Mouse (Mus musculus) monocyte, adult 2 months (primary cell): Measurements from ENCODE around the gene Lingo1.

Experiments
- DNase-seq, 2 experiments: peaks; one replicate each; pipeline ENCODE4 v3.0.0; 2022; ENCODE audit warnings: low spot score in 2 of 2, low read depth in 1 of 2

The Lingo1 gene

GRCm38 (mm10) chr9:56776881-56777801 is 19.1 kb downstream of the Lingo1 start:
- no peak for DNase-seq

- DNase-seq, result no peak
Observed at GRCm38 (mm10) chr9:56775161-56775934, 20.9 kb downstream of the Lingo1 start.

DNA sequence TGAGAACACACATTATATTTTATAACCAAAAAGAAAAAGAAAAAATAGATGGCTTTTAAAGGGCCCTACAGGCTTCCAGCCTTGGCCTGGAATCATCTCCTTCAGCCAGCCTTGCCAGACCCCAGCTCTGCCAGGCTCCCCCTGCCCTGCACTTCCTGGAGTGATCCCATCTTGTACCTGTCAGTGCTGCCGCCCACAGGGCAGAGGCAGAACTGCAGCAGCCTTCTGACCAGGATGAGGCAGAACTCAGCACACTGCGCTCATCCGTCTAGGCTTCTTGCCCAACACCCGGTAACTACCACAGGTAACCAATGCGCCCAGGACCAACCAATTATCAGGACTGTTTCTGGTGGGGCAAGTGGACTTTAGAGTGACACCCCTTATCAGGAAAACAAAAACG is 22.0 kb downstream of the Lingo1 start:
- DNase-seq, result no peak

DNA sequence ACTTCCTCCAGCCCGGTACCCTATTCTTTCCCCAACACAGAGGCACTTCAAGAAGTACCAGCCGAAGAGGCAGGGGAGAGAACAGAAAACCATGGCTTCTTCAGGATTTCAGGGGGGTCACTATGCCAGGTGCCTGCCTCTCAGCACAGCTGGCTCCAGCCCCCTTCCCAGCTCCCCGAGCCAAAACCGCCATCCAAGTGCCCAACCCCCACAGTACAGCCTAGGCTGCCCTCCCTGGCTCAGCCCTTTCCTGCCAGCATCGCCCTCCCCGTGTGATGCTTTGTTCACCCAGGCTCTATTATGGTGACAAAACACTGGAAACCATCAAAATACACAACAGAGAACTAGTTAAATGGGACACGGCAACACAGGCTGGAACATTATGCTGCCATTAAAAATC is 22.6 kb downstream of the Lingo1 start:
- DNase-seq, result no peak

GRCm38 (mm10) chr9:56767653-56768136 is 28.6 kb downstream of the Lingo1 start:
- DNase-seq, result no peak

- no peak for DNase-seq
Observed at GRCm38 (mm10) chr9:56766629-56767357, 29.5 kb downstream of the Lingo1 start.

- no peak for DNase-seq
Observed at GRCm38 (mm10) chr9:56762106-56762562, 34.1 kb downstream of the Lingo1 start.

DNA sequence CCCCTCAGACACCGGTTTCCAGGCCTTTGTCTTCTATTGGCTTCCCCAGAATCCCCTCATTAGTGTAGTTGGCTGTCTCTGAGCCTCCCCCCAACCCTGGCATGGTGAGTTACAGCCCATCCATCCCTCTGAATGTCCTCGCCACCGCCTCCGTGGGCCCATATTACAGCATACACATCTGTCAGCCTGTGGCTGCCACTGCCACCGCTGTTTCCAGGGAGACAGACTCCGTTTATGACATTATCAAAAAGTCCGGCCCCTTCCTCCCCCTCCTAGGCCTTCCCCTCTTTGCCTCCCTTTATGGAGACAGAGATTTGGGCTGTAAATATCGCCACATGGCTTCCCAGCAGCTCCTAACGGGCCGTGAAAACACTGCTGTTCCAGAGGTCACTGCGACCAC is 38.5 kb downstream of the Lingo1 start:
- DNase-seq, result no peak

DNA sequence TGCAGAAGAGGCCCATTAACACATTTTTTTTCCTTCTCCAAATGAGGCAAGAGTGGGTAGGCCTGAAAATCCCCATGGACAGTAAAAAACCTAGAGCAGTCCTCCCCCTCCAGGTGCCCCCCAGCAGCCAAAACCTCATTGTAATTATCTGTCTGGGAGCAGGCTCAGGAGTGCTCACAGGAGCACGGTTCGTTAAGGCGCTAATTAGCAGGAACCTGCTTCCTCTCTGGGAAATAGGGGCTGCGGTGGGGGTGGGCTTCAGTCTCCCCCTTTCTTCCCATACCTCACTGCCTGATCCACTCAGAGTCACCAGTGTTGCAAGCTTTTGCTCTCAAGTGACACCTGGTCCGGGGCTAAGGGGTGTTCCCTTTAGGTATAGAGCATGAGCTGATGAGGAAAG is 41.1 kb downstream of the Lingo1 start:
- DNase-seq, result no peak

GRCm38 (mm10) chr9:56753386-56753785 is 42.9 kb downstream of the Lingo1 start:
- DNase-seq, result no peak

GRCm38 (mm10) chr9:56748056-56748455 is 48.2 kb downstream of the Lingo1 start:
- DNase-seq, result no peak

GRCm38 (mm10) chr9:56746926-56747294 is 49.4 kb downstream of the Lingo1 start:
- no peak for DNase-seq

DNA sequence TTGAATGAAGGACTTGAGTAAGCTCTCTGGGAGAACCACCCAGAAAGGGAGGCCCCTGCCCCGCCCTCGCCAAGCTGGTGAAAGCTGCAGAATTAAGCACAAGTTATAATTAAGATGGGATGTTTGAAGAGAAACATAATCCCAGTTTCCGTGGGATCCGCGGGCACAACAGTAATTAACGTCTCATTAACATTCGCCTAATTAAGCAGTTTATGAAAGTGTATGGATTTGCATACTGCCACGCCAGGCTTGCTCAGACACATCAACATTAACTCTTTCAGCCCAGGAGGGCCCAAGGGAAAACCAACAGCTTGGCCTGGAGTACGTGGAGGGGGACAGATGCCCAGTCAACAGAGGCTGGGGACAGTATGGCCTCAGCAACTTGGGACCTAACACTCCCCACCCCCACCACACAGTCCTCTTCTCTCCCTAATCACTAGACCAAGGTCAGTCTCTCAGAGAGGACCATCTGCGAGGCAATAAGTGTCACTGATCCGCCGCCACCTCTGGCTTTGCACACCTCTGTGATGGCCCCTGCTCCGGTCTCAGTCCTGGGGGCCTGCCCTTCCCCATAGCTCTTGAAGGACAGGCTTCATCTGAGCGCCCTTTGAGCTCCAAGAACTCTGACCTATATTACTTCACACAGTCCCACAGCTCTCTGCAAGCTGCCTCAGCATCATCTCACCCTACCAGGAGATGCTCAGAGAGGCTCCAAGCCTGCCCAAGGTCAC is 49.9 kb downstream of the Lingo1 start:
- no peak for DNase-seq

DNA sequence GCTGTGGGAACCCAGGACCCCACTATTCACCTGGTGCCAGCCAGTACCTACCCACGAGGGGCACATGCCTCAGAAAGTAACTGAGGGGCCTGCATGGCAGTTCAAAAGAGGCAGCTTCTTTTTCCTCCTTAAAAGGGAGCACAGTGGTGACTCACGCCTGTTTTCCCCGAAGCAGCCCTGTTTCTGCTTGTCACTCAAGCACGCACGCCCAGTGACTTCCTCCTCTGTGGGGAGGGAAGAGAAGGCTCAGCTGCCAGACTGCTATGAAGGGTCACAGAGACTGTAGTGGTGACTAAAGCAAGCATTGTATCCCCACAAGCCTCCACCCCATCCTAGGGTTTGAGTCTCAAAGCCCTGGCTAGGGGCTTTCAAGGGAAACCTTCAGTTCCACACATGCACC is 51.9 kb downstream of the Lingo1 start:
- no peak for DNase-seq

- DNase-seq, result no peak
Observed at GRCm38 (mm10) chr9:56739181-56739737, 57.0 kb downstream of the Lingo1 start.

GRCm38 (mm10) chr9:56738261-56739171 is 57.8 kb downstream of the Lingo1 start:
- DNase-seq, result no peak

DNA sequence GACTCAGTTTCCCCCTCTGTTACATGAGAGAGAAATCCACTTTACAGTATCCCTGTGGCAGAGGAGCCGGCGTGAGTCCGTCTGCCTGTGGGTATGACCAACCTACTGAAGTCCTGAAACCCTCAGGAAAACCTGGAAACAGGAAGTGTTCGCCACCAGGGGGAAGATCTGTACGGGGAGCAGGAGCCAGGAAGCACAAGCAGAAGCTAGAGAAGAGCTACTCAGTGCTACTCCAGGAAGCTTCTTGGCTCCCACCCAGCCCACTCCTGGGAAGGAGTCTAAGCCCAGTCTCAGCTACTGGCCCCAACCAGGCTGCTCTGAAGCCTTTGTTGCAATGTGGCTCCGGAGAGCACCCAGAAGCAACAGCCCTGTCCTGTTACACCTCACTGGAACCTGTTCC is 61.9 kb downstream of the Lingo1 start:
- DNase-seq, result no peak

DNA sequence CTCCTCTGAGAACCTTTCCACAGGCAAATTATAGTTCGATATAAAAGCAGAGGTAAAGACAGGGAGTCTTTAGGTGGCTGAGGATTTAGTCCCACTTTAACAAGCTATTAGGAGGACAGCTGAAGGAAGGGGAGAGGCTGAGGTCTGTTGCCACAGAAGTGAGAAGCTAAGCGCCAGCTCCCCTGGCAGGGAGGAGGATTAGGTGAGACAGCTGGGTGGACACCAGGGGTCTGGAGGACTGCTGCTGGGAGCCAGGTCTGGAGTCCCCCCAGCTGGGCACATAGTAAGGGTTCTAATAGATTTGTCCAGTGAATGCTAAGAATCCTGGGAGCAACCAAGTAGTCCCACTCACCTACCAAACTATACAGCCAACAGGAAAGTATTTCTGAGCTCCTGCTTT is 65.3 kb downstream of the Lingo1 start:
- DNase-seq, result no peak

DNA sequence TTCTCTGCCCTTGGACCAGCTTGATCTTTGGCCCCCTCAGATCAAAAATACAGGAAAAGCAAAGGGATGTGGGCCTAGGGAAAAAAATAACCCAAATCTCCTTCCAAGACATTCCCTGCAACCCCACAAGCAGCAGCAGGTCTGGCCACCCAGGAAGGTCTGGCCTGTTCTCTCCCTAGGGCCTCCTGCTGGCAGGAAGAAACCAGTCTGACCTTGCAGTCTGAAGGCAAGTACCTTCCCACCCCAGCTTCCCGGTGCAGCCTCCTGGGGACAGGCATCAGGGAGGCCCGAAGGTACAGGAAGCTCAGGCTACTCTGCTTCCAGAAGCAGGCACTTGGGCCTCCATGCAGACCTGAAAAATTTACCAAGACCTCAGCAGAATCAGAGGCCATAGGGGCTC is 67.1 kb downstream of the Lingo1 start:
- no peak for DNase-seq
